Mouse (Mus musculus): ENCODE data around the gene Psma5. TPM values are rescaled to one million over a fixed set of nuclear protein-coding genes. Genes with fewer than 3 reads are reported as not detected.
A peak's percentile ranks its signal among the peaks of the same experiment; 100 is the strongest.

The Psma5 gene
- polyA plus RNA-seq, 1 experiment from 2014 or later = 238 TPM

DNA sequence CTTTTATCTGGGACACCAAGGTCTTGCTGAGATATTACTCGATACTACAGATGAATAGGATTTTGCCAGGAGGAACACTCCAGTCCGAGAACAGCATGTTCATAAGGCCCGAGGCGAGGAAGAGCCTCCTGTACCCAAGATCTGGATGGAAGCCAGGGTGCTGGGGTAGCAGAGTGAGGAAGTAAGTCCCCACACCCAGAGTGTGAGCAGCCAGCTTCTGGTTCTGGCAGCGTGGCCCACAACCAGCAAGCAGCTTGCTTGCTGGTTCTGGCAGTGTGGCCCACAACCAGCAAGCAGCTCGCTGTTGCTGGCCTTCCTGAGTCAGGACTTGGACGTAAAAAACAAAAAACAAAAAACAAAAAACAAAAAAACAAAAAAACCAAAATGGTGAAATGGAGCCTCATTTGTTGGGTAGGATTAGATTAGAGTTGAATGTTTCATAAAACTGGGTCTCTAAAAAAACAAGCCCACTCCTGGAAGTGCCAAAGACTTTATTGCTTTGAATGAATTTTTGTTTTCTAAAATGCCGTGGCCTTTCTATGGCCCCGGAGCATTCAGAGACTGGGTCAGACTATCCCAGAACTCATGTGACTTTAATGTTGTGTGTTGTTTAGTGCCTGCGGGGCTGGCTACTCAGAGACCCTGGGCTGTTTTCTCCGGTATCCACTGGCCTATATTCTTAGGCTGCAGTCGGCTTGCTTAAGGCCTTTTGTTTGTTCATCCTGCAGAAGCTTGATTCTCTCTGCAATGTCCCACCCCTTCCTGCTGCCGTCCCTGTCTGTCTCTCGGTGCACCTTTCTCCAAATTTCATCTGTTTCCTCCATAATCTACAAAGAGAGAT is 38.9 kb downstream of the Psma5 start:
- H3K27me3 ChIP-seq = no peaks in the 10 kb centered on the region
- peak overlapping the region; percentile 58; the same call in 1 of the 2 replicates for H3K9ac ChIP-seq
- peaks cover 70% of the 10 kb centered on the region for H3K4me1 ChIP-seq (replicated peaks)
- peak overlapping the region; percentile 68 for H3K4me2 ChIP-seq
- ATAC-seq (ENCODE audit: low read depth) (no peak; the same call in 1 of the 2 replicates), DNase-seq (no peak)
- H3K27ac ChIP-seq = peak overlapping the region; percentile 81
- no peaks in the 10 kb centered on the region for H3K36me3 ChIP-seq
- H3K9me3 ChIP-seq (replicated peaks) = no peaks in the 10 kb centered on the region
- H3K4me3 ChIP-seq (replicated peaks) = peak overlapping the region; percentile 33
- 33% methylated on average over 14 of the region's 14 CpGs for WGBS (ENCODE audit: insufficient replicate concordance)

DNA sequence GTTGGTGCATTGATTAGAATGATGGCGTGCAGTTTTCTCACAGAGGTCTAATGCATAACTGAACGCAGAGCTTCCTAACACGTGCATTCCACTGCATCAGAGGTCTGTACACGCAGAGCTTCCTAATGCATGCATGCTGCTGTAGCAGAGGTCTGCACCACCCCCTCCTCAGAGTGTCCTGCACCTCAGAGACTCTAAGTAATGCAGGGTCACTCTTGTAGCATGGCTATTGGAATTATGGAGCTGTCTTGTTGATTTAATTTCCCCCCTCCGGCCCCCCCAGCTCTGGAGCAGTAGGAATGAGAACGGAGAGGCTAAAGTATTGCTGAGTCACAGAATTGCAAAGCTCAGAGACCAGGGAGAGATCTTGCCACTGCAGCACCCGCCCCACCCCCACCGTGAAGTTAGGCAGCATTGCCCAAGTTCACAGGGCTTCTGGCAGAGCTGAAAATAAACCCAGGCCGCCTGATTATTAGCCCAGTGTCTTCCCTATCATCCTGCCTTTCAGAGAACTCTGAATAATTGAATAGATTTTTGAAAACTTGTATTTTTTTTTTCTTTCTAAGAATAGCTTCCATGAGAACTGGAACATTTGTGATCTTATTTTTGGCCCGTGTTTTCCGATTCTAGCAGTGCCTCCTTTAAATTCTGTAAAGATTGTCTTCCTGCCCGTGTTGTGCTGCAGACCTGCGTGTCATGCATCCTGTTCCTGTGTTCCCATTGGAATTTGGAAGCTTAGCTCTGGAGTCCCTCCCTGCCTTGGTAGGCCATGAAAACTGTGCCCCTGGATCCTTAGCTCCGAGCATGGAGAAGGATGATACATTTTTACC is 39.7 kb downstream of the Psma5 start:
- Histone ChIP-seq H3K4me1 (replicated peaks) (peaks cover 64% of the 10 kb centered on the region), H3K36me3 (no peaks in the 10 kb centered on the region), H3K4me3 (replicated peaks) (peak overlapping the region; percentile 33), H3K27ac (peak overlapping the region; percentile 81), H3K4me2 (peak overlapping the region; percentile 68), H3K9ac (peak overlapping the region; percentile 58), H3K27me3 (no peaks in the 10 kb centered on the region), H3K9me3 (replicated peaks) (no peaks in the 10 kb centered on the region)
- WGBS (ENCODE audit: insufficient replicate concordance) = 11% methylated on average over 14 of the region's 14 CpGs
- peak; percentile 84 for ATAC-seq (ENCODE audit: low read depth)
- peak; percentile 63 for DNase-seq

DNA sequence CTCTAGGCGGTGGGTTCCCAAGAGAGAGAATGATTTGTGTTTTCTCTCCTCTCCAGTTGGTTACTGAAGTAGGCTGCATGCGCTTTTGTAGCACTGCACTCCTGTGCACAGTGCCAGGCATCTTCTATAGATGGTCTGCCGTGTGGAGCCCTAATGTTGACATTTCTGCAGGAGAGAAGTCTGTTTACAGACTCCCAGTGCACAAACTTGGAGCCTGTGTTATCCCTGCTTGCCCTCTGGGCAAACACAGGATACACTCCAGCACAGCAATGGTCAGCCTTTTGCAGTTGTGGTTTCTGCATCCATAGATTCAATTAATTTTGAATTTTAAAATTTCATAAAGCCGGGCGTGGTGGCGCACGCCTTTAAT is 40.3 kb downstream of the Psma5 start:
- peak; percentile 35; the same call in 1 of the 2 replicates for ATAC-seq (ENCODE audit: low read depth)

DNA sequence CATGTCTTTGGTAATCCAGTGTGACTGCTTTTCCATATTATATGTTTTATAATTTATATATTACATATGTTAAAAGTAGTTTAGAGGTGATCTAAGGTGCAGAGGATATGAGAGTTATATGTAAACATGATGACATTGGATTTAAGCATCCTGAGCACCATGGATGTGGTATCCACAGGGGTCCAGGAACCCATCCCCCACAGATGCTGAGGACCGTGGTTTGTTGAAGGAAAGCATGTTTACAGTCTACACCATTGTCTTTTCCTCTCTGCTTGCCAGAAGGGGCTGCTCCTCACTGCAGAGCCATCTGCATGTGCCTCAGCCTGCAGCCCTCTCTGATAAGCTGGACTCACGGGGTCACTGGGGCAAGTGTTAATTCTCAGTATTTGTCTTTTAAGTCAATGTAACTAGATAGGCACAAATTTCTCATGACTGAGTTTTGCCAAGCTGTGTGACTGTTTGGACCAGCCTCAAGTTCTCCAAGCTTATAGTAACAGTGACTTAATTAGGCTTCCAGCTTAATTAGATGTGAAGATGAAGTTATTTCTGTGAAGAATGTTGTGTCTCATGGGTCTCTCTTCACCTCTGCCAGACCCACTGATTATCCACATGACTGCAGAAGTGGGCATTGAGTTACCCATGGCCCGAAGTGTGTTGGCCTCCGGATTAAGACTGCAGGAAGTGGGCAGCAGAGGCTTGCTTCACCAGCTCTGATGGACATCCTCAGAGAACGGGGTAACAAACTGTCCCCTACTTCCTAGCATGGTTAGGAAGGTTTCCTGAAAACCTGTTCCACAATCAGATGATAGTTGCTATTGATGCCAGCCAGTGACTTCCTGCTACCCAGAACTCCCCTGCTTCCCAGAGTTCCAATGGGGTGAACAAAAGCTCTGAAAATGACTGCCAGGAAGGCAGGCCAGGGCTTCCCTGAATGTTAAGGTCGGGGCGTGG is 41.2 kb downstream of the Psma5 start:
- Histone ChIP-seq H3K4me1 (replicated peaks) (peaks cover 57% of the 10 kb centered on the region), H3K36me3 (no peaks in the 10 kb centered on the region), H3K27ac (peak overlapping the region; percentile 53), H3K9ac (no peak overlapping the region), H3K4me2 (no peak overlapping the region), H3K4me3 (replicated peaks) (no peak overlapping the region), H3K9me3 (replicated peaks) (no peaks in the 10 kb centered on the region), H3K27me3 (no peaks in the 10 kb centered on the region)
- WGBS (ENCODE audit: insufficient replicate concordance) = 35% methylated on average over 7 of the region's 7 CpGs
- ATAC-seq (ENCODE audit: low read depth) = no peak
- DNase-seq = no peak

More for the DNA sequence above, 40.3 kb downstream of the Psma5 start:
- Histone ChIP-seq H3K9ac (peak overlapping the region; percentile 49), H3K4me3 (replicated peaks) (no peak overlapping the region), H3K4me2 (peak overlapping the region; percentile 68), H3K4me1 (replicated peaks) (peaks cover 58% of the 10 kb centered on the region), H3K36me3 (no peaks in the 10 kb centered on the region), H3K9me3 (replicated peaks) (no peaks in the 10 kb centered on the region), H3K27me3 (no peaks in the 10 kb centered on the region), H3K27ac (peak overlapping the region; percentile 81)
- no peak for DNase-seq
- 66% methylated on average over 7 of the region's 7 CpGs for WGBS (ENCODE audit: insufficient replicate concordance)

DNA sequence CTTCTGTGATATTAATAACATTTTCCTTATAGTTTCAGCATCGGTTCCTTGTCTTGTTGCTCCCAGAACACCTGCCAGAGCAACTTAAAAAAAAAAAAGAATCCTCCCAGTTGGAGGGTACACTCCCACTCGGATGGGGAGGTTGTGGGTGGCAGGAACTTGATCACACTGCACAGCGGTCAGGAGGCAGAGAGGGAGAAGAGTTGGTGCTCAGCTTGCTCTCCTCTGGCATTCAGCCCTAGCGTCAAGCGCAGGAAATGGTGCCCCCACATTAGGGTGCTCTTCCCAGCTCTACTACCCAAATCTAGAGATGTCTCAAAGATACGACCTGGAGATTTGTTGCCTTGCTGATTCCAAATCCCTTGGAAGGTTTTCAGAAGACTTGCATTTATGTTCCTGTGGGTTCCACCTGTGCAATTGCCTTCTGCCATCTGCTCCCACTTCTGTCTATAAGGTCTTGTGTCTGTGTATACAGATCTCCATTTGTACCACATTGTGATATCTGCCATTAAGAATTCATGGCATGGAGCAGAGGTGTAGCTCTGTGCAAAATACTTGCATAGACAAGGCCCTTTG is 43.8 kb downstream of the Psma5 start:
- DNase-seq = no peak
- no peaks in the 10 kb centered on the region for H3K27me3 ChIP-seq
- H3K9me3 ChIP-seq (replicated peaks) = no peaks in the 10 kb centered on the region
- H3K9ac ChIP-seq = no peak overlapping the region
- H3K4me3 ChIP-seq (replicated peaks) = no peak overlapping the region
- no peak overlapping the region for H3K4me2 ChIP-seq
- H3K36me3 ChIP-seq = no peaks in the 10 kb centered on the region
- no peak overlapping the region for H3K27ac ChIP-seq
- 65% methylated on average over 6 of the region's 6 CpGs for WGBS (ENCODE audit: insufficient replicate concordance)
- no peak for ATAC-seq (ENCODE audit: low read depth)
- peaks cover 38% of the 10 kb centered on the region for H3K4me1 ChIP-seq (replicated peaks)

DNA sequence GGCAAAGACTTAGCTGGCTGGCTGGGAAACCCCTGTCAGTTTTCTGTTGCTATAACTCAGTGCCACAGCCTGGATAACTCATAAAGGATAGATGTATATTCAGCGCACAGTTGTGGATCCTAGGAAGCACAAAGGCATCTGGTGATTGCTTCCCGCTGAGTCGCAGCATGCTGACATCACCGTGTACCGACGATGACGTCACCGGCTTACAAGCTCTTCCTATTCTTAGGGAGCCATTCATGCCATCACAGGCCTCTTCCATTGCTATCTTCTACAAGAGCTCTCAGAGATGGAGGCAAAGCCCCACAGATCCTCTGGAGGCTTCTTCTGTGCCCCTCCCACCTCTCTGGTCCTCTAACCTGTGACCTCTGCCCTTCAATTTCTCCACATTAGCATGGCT is 47.0 kb downstream of the Psma5 start:
- WGBS (ENCODE audit: insufficient replicate concordance) = 83% methylated on average over 8 of the region's 8 CpGs
- H3K4me1 ChIP-seq (replicated peaks) = peaks cover 11% of the 10 kb centered on the region
- H3K27ac ChIP-seq = no peak overlapping the region

DNA sequence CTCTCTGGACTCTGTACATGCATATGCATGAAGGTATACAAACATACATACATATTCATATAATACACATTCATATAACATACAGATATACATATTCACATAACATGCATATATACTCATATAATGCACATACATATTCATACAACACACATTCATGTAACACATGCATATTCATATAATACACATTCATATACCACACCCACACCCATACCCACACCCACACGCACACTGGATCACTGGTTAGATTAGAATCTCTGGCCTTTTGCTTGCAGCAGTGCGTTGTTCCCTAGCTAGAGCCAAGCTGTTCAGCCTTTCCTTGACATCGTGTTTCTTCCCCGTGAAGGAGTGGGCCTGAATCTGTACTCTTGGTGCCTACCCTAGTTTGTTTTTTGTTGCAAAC is 48.0 kb downstream of the Psma5 start:
- H3K9me3 ChIP-seq (replicated peaks) = no peaks in the 10 kb centered on the region
- no peaks in the 10 kb centered on the region for H3K27me3 ChIP-seq
- H3K9ac ChIP-seq = no peak overlapping the region
- no peak overlapping the region for H3K27ac ChIP-seq
- WGBS (ENCODE audit: insufficient replicate concordance) = 52% methylated on average over 4 of the region's 4 CpGs
- no peaks in the 10 kb centered on the region for H3K36me3 ChIP-seq
- peaks cover 8% of the 10 kb centered on the region for H3K4me1 ChIP-seq (replicated peaks)
- no peak for DNase-seq
- H3K4me2 ChIP-seq = no peak overlapping the region
- ATAC-seq (ENCODE audit: low read depth) = no peak
- H3K4me3 ChIP-seq (replicated peaks) = no peak overlapping the region

More for the DNA sequence above, 47.0 kb downstream of the Psma5 start:
- Histone ChIP-seq H3K4me3 (replicated peaks) (no peak overlapping the region), H3K27me3 (no peaks in the 10 kb centered on the region), H3K36me3 (no peaks in the 10 kb centered on the region), H3K9ac (no peak overlapping the region), H3K9me3 (replicated peaks) (no peaks in the 10 kb centered on the region), H3K4me2 (no peak overlapping the region)
- no peak for DNase-seq
- ATAC-seq (ENCODE audit: low read depth) = no peak

DNA sequence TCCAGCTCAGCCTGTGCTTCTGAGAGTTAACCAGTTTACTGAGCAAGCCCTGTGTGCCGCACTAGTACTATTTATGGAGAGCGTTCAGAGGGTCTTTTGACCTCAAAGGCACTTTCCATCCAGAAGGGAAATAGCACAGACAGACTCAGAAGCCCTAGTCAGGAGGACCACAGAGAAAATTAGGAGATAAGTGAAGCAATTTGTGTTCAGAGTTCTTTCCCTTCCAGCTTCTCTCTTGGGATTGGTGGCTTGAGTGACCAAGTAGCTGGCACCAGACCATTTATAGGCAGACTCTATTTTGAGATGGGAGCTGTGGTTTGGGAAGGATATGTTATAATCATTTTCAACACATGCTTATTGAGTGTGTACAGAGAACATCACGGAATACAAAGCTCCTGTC is 49.7 kb downstream of the Psma5 start:
- 64% methylated on average over 3 of the region's 3 CpGs for WGBS (ENCODE audit: insufficient replicate concordance)
- no peaks in the 10 kb centered on the region for H3K27me3 ChIP-seq
- ATAC-seq (ENCODE audit: low read depth) (no peak), DNase-seq (no peak)
- H3K9me3 ChIP-seq (replicated peaks) = no peaks in the 10 kb centered on the region
- H3K9ac ChIP-seq = no peak overlapping the region
- no peak overlapping the region for H3K4me2 ChIP-seq
- H3K4me3 ChIP-seq (replicated peaks) = no peak overlapping the region
- H3K4me1 ChIP-seq (replicated peaks) = peaks cover 4% of the 10 kb centered on the region; the same call in 1 of the 2 replicates
- H3K36me3 ChIP-seq = no peaks in the 10 kb centered on the region
- H3K27ac ChIP-seq = peak overlapping the region; percentile 37; the same call in 1 of the 2 replicates

DNA sequence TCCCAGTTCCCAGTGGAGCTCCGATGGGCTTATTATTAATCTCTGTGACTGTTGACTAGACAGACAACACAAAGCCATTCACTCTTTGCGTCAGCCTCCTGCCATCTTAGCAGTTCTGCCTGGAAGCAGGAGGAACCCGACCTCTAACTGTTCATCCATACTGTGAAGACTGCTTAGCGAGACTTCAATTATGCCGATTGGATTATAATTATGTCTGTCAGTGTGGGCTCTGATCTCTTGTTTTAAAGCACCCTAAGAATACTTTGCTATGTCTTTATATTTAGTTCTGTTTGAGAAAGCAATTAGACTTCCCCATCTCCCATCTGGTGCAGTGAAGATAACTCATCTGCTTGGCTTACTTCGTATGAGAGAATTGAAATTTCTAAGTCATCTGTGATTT is 50.8 kb downstream of the Psma5 start:
- no peak overlapping the region for H3K4me3 ChIP-seq (replicated peaks)
- H3K9ac ChIP-seq = no peak overlapping the region
- ATAC-seq (ENCODE audit: low read depth) (no peak), DNase-seq (no peak)
- no peak overlapping the region for H3K27ac ChIP-seq
- H3K27me3 ChIP-seq = no peaks in the 10 kb centered on the region
- peaks cover 4% of the 10 kb centered on the region; the same call in 1 of the 2 replicates for H3K4me1 ChIP-seq (replicated peaks)
- 75% methylated on average over 6 of the region's 6 CpGs for WGBS (ENCODE audit: insufficient replicate concordance)
- H3K36me3 ChIP-seq = 0 out of 2 replicates have a peak, but pooled peaks cover 2% of the 10 kb centered on the region
- no peak overlapping the region for H3K4me2 ChIP-seq
- no peaks in the 10 kb centered on the region for H3K9me3 ChIP-seq (replicated peaks)

DNA sequence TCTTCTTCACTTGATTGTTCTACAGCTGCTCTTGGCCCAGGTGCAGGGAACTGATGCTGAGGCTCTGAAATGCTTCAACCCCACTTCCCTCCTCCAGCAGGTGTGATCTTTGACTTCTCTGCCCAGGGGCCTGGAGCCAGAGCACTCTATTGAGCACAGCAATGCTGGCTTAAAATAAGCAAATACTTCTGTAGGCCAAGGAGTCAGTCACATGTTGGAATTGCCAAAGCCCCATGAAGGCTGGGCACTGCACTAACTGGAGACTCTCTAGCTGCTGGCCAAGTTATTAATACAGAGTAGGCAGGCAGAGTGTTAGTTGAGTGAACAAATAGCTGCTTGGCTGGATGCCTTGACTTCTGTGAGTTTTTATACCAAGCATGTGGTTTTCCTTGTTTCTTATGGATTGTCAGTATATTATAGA is 54.2 kb downstream of the Psma5 start:
- Histone ChIP-seq H3K4me2 (no peak overlapping the region), H3K4me3 (replicated peaks) (no peak overlapping the region), H3K27ac (no peak overlapping the region), H3K9me3 (replicated peaks) (no peaks in the 10 kb centered on the region), H3K9ac (no peak overlapping the region), H3K27me3 (no peaks in the 10 kb centered on the region), H3K4me1 (replicated peaks) (peaks cover 9% of the 10 kb centered on the region), H3K36me3 (0 out of 2 replicates have a peak, but pooled peaks cover 2% of the 10 kb centered on the region)
- ATAC-seq (ENCODE audit: low read depth) (no peak), DNase-seq (no peak)
